Mouse (Mus musculus): ENCODE measurements around the gene Fam169b.

GRCm38 (mm10) chr7:68323051-68323450 lies 49.4 kb downstream of the Fam169b start:
- TF ChIP-seq CTCF (IDR thresholded peaks at IDR 0.05; ENCODE audit: insufficient read depth, low read depth, low read length) = no peak
- no peak for TF ChIP-seq POLR2A (IDR thresholded peaks at IDR 0.05; ENCODE audit: insufficient read depth, low read depth, low read length)

All from olfactory bulb, adult 2 months (tissue).